Mouse (Mus musculus) small intestine, adult 2 months (tissue): Measurements from ENCODE around the gene Tbk1. TPM values are rescaled to one million over a fixed set of nuclear protein-coding genes. Genes with fewer than 3 reads are reported as not detected.

Experiments
- H3K27ac ChIP-seq: fragments of 200-500 bp; 2 replicates; pipeline ENCODE4 v1.5.1; 2012; ENCODE audit warnings: low read depth, low read length, control low read depth, inconsistent platforms; ENCODE audit not compliant: insufficient read depth
- H3K27me3 ChIP-seq: fragments of 200-500 bp; 2 replicates; pipeline ENCODE4 v1.6.1; 2012; ENCODE audit warnings: mild to moderate bottlenecking, moderate library complexity, low read length, inconsistent platforms; ENCODE audit not compliant: control insufficient read depth, insufficient read depth
- H3K36me3 ChIP-seq: fragments of 200-500 bp; 2 replicates; pipeline ENCODE4 v1.6.1; 2012; ENCODE audit warnings: mild to moderate bottlenecking, low read length, control low read depth, inconsistent platforms; ENCODE audit not compliant: control insufficient read depth, insufficient read depth
- H3K4me1 ChIP-seq: fragments of 200-500 bp; 2 replicates; pipeline ENCODE4 v1.6.1; 2012; ENCODE audit warnings: low read length, inconsistent platforms, mixed read lengths; ENCODE audit not compliant: control insufficient read depth, insufficient read depth, insufficient read length
- H3K4me3 ChIP-seq: fragments of 200-500 bp; 2 replicates; pipeline ENCODE4 v1.5.1; 2012; ENCODE audit warnings: low read depth, mild to moderate bottlenecking, control low read depth, inconsistent platforms, low read length, moderate library complexity
- CTCF ChIP-seq: fragments of 200-500 bp; IDR thresholded peaks from 2 replicates; pipeline ENCODE4 v1.5.1; 2012; ENCODE audit warnings: low read depth, mild to moderate bottlenecking, control low read depth, inconsistent platforms, low read length, moderate library complexity, mixed read lengths; ENCODE audit not compliant: insufficient replicate concordance, insufficient read length; ENCODE audit errors: extremely low read depth
- POLR2A ChIP-seq: fragments of 200-500 bp; IDR thresholded peaks from 2 replicates; pipeline ENCODE4 v1.6.1; 2012; ENCODE audit warnings: low read depth, mild to moderate bottlenecking, control low read depth, inconsistent platforms, low read length, moderate library complexity
- WGBS: fragments of 180-500 bp; shearing (Covaris S2); methylation state at CpG from one replicate; pipeline ENCODE4 v1.1.7; 2018; 5-methylcytosine and 5-hydroxymethylcytosine counted together
- polyA plus RNA-seq: library from polyadenylated mRNA; depleted of rRNA; stranded (reverse); fragments of >200 nt; gene quantifications from 2 replicates; pipeline ENCODE4 v1.2.3, GENCODE M21; 2012

The Tbk1 gene
- polyA plus RNA-seq, 1 experiment: 10.2 TPM

GRCm38 (mm10) chr10:121568534-121568933 lies 18.1 kb downstream of the Tbk1 start:
- peaks cover 2% of the 10 kb centered on the region; the same call in 1 of the 2 replicates for H3K4me1 ChIP-seq
- H3K4me3 ChIP-seq: no peak overlapping the region
- no peaks in the 10 kb centered on the region for H3K27me3 ChIP-seq
- peaks cover 61% of the 10 kb centered on the region for H3K36me3 ChIP-seq
- 90% methylated on average over 7 of the region's 7 CpGs for WGBS
- TF ChIP-seq CTCF: no peak
- TF ChIP-seq POLR2A: no peak
- no peak overlapping the region for H3K27ac ChIP-seq

GRCm38 (mm10) chr10:121568026-121568425 lies 18.6 kb downstream of the Tbk1 start:
- TF ChIP-seq CTCF: no peak
- no peak for TF ChIP-seq POLR2A
- H3K27me3 ChIP-seq: no peaks in the 10 kb centered on the region
- H3K27ac ChIP-seq: no peak overlapping the region
- 95% methylated on average over 10 of the region's 10 CpGs for WGBS
- peaks cover 2% of the 10 kb centered on the region; the same call in 1 of the 2 replicates for H3K4me1 ChIP-seq
- no peak overlapping the region for H3K4me3 ChIP-seq
- peaks cover 65% of the 10 kb centered on the region for H3K36me3 ChIP-seq

- 80% methylated on average over 8 of the region's 8 CpGs for WGBS
- no peak for TF ChIP-seq CTCF
- TF ChIP-seq POLR2A: no peak
- peaks cover 62% of the 10 kb centered on the region for H3K36me3 ChIP-seq
These were observed 22.1 kb downstream of the Tbk1 start for GRCm38 (mm10) chr10:121564447-121564846.

GRCm38 (mm10) chr10:121558231-121558630 lies 28.4 kb downstream of the Tbk1 start:
- 73% methylated on average over 2 of the region's 2 CpGs for WGBS
- TF ChIP-seq POLR2A (no peak), CTCF (no peak)
- peaks cover 71% of the 10 kb centered on the region for H3K36me3 ChIP-seq
- no peaks in the 10 kb centered on the region for H3K4me1 ChIP-seq
- no peaks in the 10 kb centered on the region for H3K27me3 ChIP-seq
- H3K4me3 ChIP-seq: no peak overlapping the region
- no peak overlapping the region for H3K27ac ChIP-seq

More at GRCm38 (mm10) chr10:121564447-121564846, 22.1 kb downstream of the Tbk1 start:
- H3K4me1 ChIP-seq: no peaks in the 10 kb centered on the region
- H3K4me3 ChIP-seq: no peak overlapping the region
- no peaks in the 10 kb centered on the region for H3K27me3 ChIP-seq
- H3K27ac ChIP-seq: no peak overlapping the region

- no peak overlapping the region for H3K4me3 ChIP-seq
- 76% methylated on average over 6 of the region's 6 CpGs for WGBS
- peaks cover 74% of the 10 kb centered on the region for H3K36me3 ChIP-seq
- H3K27me3 ChIP-seq: no peaks in the 10 kb centered on the region
- H3K27ac ChIP-seq: no peak overlapping the region
- TF ChIP-seq POLR2A (no peak), CTCF (peak; percentile 26; the same call in 1 of the 2 replicates)
- no peaks in the 10 kb centered on the region for H3K4me1 ChIP-seq
These were observed 30.3 kb downstream of the Tbk1 start for GRCm38 (mm10) chr10:121556263-121556662.

GRCm38 (mm10) chr10:121550334-121550733 lies 36.3 kb downstream of the Tbk1 start:
- TF ChIP-seq CTCF: no peak
- TF ChIP-seq POLR2A: no peak
- Histone ChIP-seq H3K27ac (no peak overlapping the region), H3K36me3 (peaks cover 79% of the 10 kb centered on the region), H3K4me1 (no peaks in the 10 kb centered on the region), H3K27me3 (no peaks in the 10 kb centered on the region), H3K4me3 (no peak overlapping the region)
- WGBS: 83% methylated on average over 9 of the region's 9 CpGs

- no peak overlapping the region for H3K27ac ChIP-seq
- H3K4me1 ChIP-seq: no peaks in the 10 kb centered on the region
- no peaks in the 10 kb centered on the region for H3K27me3 ChIP-seq
- no peak overlapping the region for H3K4me3 ChIP-seq
- H3K36me3 ChIP-seq: peaks cover 77% of the 10 kb centered on the region
- TF ChIP-seq CTCF: no peak
- no peak for TF ChIP-seq POLR2A
- WGBS: 79% methylated on average over 5 of the region's 5 CpGs
These were observed 36.9 kb downstream of the Tbk1 start for GRCm38 (mm10) chr10:121549670-121550069.
